Mouse (Mus musculus) 3T3-L1 (cell line): Measurements from ENCODE around the gene Gimap8.
A peak's percentile ranks its signal among the peaks of the same experiment; 100 is the strongest.
"Not testable (repeated sequence)": the region's sequence is repeated elsewhere in the genome, so short reads cannot be mapped to it uniquely, and the experiment has no call there.

Source experiments
- DNase-seq: peaks from one replicate; pipeline ENCODE4 v3.0.0-alpha.2; 2015; ENCODE audit warnings: low read depth, low spot score

The Gimap8 gene

DNA sequence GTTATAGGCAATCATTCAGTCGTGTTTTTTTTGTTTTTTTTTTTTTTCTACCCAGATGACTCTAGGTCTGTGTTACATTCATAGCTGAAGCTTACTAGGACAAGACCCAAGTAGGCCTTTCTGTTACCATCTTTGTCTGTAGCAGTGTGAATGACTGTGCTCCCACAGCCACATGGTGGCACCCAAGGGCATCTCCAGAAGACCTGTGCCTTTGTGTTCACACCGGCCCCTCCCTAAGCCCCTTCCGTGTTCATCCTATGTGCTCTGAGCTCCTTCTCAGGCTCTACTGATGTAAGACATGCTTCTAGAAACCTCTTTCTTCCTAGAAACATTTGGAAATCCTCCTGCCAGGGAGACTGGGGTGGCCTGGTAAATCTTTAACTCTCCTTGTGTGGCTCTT is at the start of gene Gimap8:
Gene Gimap8 (plus strand): TSS at position 240 of the 400 bp plus-strand sequence.
- peak; percentile 21 for DNase-seq

DNA sequence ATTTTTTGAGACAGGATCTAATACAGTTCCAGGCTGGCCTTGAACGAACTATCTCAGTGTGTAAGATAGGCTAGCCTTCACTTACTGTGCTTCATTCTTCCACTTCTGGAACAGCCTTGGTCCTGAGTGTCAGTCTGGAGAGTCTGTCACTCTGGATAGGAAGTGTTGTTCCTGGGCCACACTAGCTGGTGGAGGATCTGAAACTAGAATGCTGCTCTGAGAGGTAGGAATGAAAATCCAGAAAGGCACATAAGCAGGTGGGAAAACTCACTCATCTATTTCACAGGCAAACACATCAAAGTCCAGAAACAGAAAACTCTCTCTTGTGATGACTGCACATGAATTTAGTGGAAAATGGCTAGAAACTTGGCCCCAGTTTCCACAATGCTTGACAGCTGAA is 46.4 kb upstream of the Gimap8 start:
- no peak for DNase-seq

- DNase-seq = peak; percentile 77
Measured at GRCm38 (mm10) chr6:48601271-48602079, 45.6 kb upstream of the Gimap8 start, which contains the start of gene Zfp775. Zfp775 (plus strand) TSS chr6:48602063.

DNA sequence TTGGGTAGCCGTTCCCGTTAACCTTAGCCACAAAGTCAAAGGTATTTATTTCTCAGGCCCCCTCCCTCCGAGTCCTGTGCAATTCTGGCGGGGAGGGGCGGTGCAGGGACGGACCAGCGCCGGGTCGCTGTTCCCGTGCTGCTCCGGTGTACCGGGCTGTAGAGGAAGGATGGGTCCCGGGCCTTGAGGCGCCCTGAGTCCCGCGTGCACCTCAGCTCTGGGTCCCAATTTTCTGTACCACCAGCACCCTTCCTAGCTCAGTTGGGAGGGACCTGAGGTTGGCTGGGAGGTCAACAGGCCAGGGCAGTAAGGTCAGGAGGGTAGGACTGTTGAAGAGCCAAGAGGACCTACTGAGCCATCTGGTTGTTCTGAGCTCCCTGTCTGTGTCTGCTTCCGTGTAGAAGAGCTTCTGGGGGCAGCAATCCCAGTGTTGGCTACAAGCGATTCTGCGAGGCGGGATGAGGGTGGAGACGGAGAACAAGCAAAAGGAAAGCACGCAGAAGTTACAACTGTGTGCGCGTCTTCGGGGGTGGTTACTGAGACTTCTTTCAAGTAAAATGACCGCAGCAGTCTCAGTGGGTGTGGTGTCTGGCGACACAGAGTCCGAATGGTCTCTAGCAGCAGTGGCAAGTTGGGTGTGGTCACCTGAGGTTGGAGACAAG is 44.8 kb upstream of the Gimap8 start:
- DNase-seq = no peak

DNA sequence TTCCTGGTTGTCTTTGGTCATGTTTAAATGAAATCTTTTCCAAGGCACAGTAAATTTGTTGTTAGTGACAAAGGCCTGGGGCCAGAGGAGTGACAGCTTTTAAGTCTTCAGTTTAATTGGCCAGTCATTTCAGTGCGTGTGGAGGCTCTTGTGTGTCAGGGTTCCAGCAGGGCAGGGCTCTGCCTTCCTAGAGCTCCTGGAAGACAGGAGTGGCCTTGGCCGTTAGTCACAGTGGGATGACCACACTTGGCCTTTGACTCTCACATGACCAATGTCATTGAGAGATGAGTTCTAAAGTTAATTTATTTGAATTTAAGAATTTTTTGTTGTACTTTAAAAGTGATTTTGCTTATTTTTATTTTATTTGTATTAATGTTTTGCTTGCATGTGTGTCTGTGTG is 38.9 kb upstream of the Gimap8 start:
- no peak for DNase-seq

DNA sequence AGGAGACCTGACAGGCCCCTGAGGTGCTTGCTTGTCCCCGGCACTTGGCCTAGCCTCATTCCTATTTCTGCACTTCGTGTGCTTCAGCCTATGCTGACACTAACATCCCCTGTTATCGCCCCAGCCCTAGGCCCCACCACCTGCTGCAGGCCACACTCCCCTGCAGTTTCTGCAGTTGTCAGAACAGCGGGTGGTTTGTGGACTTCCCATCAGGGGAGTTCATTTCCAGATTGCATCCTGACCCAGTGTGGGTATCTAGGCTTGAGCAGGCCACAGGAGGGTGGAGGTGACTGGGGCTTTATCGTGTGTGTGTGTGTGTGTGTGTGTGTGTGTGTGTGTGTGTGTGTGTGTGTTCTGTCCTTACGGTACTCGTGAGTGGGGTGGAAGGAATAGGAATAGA is 37.5 kb upstream of the Gimap8 start:
- DNase-seq = no peak

- DNase-seq = no peak
Measured at GRCm38 (mm10) chr6:48610657-48611056, 36.4 kb upstream of the Gimap8 start.

- DNase-seq = no peak
Measured at GRCm38 (mm10) chr6:48613464-48613863, 33.6 kb upstream of the Gimap8 start.

- DNase-seq = no peak
Measured at GRCm38 (mm10) chr6:48614756-48615155, 32.3 kb upstream of the Gimap8 start.

- DNase-seq = no peak
Measured at GRCm38 (mm10) chr6:48620031-48620430, 27.0 kb upstream of the Gimap8 start.

DNA sequence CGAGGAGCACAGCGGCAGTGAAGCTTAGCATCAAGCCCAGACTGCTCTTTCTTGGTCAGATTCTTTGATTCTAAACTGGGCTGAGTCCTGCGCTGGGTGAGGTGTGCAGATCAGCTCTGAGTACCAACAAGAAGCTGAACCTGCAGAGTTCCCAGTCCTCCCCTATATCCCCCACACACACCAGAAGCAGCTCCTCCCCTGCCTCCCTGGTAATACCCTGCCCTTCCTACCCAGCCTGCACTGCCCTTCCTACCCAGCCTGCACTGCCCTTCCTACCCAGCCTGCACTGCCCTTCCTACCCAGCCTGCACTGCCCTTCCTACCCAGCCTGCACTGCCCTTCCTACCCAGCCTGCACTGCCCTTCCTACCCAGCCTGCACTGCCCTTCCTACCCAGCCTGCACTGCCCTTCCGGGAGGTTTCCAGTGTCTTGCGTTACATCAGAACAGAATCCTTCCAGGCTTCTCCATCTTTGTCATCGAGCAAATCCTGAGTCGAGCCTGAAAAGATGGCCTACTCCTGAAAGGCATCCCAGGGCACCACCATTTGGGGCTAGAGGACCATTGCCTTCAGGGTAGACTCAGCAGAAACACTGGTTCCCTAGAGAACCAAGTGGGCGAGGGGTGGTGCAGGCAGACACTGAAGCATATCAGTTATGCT is 24.7 kb upstream of the Gimap8 start:
- DNase-seq = not testable (repeated sequence)

- DNase-seq = no peak
Measured at GRCm38 (mm10) chr6:48623460-48623859, 23.6 kb upstream of the Gimap8 start.

DNA sequence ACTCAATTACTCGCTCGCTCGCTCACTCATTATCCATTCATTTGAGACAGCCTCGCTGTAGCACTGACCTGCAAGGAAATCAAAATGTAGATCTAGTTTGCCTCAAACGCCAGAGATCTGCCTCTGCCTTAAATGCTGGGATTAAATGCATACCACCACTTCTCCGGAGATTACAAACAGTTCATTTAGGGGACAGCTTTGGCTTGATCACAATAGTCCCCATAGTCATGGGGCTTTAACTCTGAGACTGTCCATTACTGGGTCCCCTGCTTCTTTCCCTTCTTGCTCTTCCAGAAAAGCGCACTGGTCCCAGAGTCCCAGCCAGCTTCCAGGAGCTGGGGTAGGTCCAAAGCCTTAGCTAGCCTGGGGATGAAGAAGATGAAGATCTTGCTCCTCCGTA is 20.6 kb upstream of the Gimap8 start, which contains the start of gene AI854703:
Gene AI854703 (plus strand): TSS at position 301 of the 400 bp plus-strand sequence.
- DNase-seq = no peak

DNA sequence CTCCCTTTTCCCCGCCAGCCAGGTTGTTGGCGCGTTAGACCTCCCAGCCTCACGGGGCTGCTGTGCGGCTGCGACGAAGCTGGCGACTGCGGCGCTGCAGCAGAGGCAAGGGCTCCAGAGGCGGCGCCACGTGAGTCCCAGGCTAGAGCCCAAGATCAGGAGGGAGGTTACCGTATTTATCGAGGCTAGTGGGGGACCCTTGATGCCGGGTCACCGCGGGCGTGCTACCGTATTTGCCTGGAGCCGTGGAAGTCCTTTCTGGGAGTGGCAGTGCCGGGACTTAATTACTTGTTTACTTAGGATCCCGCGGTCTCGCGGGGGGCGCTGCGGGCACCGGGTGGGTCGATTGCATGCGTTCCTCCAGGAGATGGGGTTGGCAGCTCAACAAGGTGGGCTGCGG is 20.1 kb upstream of the Gimap8 start:
- DNase-seq = no peak

GRCm38 (mm10) chr6:48627511-48627924 is 19.5 kb upstream of the Gimap8 start:
- DNase-seq = no peak

- no peak for DNase-seq
Measured at GRCm38 (mm10) chr6:48628377-48628776, 18.7 kb upstream of the Gimap8 start.

- DNase-seq = no peak
Measured at GRCm38 (mm10) chr6:48628808-48629660, 18.0 kb upstream of the Gimap8 start.

GRCm38 (mm10) chr6:48629661-48630034 is 17.4 kb upstream of the Gimap8 start:
- DNase-seq = no peak

DNA sequence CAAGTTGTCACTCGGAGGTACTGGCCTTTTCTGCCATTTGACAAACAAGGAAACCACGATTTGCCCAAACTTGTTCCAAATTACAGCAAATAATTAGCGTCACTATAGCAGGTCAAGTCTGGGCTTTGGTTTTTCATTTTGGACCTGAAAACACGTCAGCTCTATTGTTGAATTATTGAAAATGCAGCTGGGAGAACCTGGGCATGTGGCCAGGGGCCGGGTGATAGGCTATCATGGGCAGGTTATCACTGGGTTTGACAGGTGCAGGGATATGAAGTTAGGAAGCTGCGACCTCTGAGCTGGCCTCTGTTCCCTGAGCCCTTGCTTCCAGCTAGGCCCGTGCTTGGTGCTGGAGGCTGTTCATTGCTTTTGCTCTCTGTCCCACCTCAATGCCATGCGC is 16.2 kb upstream of the Gimap8 start:
- no peak for DNase-seq

- no peak for DNase-seq
Measured at GRCm38 (mm10) chr6:48635105-48635504, 11.9 kb upstream of the Gimap8 start.

GRCm38 (mm10) chr6:48636515-48636914 is 10.5 kb upstream of the Gimap8 start:
- no peak for DNase-seq
